Mouse (Mus musculus): ENCODE measurements at regions not wholly inside any gene's neighbourhood (a gene's known extent, or its start where the extent isn't known, plus 50 kb on each side); places are given as distances from the start of the nearest gene placed in this dataset.

DNA sequence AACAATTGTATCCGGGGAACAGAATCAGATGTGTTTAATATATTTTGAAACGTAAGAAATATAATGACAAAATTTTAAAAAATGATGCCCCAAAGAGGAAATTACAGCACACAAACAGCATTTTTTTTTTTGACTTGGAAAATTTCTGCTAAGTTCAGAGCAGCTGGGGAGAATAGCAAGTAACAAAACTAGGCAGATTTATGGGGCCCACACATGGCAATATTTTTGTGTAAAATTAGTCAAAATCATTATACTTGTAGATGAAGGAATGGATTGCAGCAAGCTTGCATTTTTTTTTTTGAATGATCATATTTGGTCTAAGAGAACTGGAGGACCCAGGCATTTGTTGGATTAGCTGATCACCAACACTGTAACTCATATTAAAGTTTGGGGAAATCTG is 189.4 kb downstream of the Map2k6 start:
- no peak for ATAC-seq (replicated peaks; ENCODE audit: low FRiP score, low TSS enrichment, poor library complexity, severe bottlenecking)

DNA sequence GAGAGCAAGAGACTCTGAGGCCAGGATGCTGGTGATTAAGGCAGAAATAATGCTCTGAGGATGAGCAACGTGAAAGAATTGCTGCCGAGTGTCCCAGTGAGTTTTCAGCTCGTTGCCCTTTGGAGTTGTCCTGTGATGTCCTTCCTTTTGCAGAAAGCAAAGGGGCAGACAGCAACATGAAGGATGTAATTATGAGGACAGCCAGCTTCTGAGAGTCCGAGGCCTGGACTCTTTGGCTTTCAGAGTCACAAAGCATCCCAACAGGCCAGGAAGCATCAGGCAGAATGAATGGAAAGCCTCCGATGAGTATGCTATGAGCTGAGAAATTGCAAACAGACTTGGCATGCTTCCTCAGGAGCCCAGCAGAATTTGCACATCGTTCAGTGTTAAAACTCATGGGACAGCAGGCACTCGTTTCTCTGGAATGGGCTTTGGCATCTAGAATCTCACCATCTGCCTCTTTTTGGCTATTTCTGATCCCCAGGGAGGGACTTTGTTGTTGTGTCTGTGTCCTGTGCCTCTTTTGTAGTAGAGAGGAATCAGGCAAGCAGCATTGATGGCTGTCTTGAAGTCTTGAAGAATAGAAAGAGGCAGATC is 196.4 kb downstream of the Map2k6 start:
- ATAC-seq (replicated peaks; ENCODE audit: low FRiP score, low TSS enrichment, poor library complexity, severe bottlenecking), result no peak

DNA sequence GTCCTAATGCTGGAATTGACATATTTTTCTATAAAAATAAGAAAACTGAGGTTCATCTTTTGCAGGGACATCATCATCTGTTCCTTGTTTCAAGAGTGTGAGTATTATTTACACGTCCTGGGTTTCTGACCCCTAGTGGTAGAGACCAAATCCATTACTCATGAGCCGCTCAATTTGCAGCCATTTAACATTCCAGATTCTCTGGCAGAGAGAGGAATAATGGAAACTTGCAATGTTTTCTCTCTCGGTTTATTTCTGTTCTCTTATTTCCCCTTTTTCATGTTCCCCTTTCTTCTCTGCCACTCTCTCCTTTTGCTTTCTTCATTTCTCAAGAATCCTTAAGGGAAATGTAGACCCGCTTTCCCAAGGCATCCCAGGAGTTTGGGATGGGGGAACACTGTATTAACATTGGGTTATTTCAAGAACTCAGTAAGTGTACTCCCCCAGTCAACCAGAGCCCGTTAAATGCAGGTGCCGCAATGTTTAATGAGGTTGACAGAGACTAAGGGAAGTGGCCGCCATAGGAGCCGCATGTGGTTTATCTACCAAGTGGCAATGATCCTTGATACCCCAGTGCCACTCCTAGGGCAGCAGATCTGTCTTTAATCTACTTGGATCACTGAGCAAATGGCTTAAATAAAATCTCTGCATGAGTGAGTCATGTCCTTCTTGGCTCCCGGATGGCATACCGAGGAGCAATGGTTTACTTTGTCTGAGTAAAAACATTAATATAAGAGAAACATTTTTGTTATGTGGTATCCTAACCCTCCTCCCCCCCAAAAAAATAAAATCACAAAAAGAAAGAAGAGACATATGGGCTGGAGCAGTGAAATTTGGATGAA is 206.3 kb downstream of the Map2k6 start:
- ATAC-seq (replicated peaks; ENCODE audit: low FRiP score, low TSS enrichment, poor library complexity, severe bottlenecking), result no peak

DNA sequence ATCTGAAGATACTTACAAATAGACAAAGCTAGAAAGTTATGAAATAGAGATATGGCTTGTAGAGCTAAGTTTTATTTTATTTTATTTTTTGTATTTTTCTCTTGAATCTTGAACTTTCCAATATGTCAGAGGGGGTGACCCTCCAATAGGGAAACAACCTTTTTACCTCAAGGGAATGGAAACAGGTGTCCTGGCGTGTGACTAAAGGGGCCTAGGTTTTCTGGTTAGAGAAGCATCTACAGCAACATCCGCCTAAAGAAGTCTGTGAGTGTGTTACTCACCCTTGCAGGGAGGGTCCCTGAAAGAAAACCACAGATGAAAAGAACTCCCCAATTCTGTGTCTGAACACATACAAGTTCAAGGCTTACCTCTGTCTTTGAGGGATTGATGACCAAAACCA is 210.4 kb downstream of the Map2k6 start:
- no peak for ATAC-seq (replicated peaks; ENCODE audit: low FRiP score, low TSS enrichment, poor library complexity, severe bottlenecking)

DNA sequence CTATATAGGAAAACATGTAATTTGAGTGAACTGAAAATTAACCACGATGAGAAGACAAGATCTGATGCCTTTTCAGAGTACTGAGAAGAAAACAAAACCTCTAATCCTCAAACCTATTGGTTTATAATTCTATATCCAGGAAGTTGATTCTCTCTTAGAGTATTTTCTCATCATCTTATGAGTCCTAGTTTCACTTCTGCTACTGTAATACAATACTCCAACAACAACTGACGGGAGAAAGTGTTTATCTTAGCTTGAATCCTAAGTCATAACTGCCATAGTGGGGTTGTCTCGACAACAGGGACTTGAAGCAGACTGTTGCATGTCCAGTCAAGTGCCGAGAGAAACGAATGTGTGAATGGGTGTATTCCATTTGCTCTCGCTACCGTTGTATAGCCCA is 211.9 kb downstream of the Map2k6 start:
- no peak for ATAC-seq (replicated peaks; ENCODE audit: low FRiP score, low TSS enrichment, poor library complexity, severe bottlenecking)

DNA sequence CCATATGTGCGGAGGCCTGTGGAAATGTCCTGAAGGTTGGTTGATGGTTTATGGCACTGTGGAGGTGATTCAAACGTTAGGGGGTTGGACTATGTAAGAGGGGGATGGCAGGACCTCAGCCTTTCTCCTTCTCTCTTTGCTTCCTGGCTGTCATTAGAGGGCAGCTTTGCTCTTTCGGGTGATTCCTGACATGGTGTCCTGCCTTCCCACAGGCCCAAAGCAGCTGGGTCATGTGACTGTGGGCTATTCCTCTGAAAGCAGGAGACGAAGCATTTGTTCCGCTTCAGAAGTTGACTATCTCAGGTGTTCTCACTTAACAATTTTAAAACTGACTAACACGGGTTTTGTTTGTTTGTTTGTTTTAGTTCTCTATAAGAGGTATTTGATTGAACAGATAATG is 233.1 kb downstream of the Map2k6 start:
- ATAC-seq (replicated peaks; ENCODE audit: low FRiP score, low TSS enrichment, poor library complexity, severe bottlenecking), result no peak

DNA sequence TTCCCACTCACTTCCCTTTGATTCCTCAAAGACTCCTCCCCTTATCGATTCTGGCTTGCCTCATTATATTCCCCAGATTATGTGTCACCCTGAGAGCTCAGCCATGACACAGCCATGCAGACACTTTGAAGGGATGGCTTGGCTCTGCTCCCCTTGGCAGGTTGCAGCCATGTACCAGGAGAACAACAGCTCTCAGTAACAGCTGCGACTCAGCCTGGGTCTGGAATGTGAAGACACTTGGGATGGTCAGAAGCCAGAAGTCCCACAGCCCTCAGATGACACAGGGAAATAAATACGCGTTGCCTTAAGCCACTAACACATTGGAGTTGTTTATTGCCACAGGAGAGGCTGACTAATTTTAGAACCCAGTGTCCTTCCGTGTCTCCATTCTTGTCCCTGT is 234.4 kb downstream of the Map2k6 start:
- no peak for ATAC-seq (replicated peaks; ENCODE audit: low FRiP score, low TSS enrichment, poor library complexity, severe bottlenecking)

DNA sequence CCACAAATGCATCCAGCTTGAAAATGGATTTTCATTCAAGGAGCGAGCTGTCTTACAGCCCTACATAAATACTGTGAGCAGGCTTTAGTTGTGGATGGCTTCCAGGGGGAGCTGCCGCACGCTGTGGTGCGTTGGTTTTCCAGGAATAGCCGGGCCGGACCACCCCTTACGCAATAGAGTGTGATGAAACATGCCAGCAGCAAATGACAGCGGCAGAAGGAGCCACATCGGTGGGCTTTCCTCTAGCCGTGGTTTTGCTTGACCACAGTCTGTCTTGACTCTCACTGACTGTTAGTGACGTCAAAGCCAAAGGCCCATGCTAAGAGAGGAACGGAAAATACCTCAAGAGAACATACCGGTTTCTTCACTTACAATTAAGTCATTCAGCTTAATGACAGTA is 243.6 kb downstream of the Map2k6 start:
- no peak; the same call in 1 of the 2 replicates for ATAC-seq (replicated peaks; ENCODE audit: low FRiP score, low TSS enrichment, poor library complexity, severe bottlenecking)

DNA sequence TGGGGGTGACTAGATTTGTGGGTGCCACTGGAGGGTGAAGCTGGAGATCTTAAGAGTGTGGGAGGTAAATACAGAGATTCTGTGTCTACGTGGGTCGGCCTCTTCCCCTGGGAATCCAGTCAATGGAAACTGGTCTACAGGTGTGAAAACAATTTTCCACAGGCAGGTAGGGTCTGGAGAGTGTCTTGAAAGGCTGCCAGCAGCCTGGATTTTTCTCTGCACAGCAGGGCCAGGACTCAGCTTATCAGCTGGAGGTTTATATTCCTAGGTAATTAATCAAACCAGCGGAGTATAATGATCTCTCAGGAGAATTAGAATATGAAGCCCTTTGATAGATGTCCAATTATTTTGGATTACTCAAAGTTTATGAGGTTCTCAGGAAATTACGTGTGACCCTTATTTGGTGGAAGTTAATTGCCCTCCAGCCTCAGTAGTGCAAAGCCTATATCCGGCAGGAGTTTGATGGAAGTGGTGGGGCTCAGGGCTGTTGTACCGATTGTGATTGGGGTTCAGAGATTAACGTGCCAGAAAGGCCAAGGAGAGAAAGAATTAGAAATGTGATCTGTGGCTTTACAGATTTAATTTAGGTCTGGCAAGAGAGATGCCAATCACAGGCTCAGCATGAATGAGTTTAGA is 250.8 kb downstream of the Map2k6 start:
- no peak for ATAC-seq (replicated peaks; ENCODE audit: low FRiP score, low TSS enrichment, poor library complexity, severe bottlenecking)

DNA sequence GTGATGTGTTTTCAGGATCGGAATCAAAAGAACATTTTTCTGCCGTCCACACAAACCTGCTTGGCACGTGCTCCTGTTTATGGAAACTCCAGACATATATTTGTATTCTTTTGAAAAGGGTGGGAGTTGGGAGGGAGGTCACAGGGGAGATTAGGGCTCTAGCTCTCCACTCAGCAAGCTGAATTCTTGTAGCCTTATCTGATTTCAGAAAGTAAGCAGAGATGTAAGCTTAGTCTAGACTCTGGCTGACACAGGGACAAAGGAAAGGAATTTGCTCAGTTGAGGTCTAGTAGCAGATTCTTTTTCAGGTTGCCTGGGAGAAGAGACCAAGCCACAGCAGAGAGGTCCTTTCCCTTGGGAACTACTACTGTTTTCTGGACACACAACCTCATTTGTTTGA is 253.1 kb downstream of the Map2k6 start:
- no peak for ATAC-seq (replicated peaks; ENCODE audit: low FRiP score, low TSS enrichment, poor library complexity, severe bottlenecking)

DNA sequence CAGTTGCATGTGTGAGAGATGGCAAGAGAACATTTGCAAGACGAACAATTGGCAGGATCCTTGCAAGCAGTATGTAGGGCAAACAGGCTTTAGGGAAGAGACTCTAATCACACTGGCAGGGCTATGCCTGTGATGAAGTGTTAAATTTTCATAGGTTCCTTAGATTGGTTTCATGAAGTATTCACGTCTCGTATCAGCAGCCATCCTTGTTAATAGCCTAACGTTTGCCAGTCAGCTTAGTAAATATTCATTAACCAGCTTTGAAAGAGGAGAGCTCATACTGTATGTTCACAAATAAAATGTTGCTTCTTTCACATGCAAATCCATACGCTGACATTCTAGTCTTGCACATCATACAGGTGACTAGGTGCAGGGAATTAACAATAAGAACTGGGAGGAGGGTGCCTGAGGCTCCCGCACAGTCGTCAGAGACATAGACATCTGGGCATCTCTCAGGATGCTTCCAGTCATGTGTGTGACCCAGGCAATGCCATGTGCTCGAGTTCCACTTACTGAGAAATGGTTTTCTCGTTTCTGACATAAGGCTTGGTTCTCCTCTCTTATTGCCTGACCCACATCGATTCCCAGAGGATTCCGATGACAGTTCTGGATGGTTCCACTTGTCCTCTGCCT is 257.7 kb downstream of the Map2k6 start:
- ATAC-seq (replicated peaks; ENCODE audit: low FRiP score, low TSS enrichment, poor library complexity, severe bottlenecking), result no peak

DNA sequence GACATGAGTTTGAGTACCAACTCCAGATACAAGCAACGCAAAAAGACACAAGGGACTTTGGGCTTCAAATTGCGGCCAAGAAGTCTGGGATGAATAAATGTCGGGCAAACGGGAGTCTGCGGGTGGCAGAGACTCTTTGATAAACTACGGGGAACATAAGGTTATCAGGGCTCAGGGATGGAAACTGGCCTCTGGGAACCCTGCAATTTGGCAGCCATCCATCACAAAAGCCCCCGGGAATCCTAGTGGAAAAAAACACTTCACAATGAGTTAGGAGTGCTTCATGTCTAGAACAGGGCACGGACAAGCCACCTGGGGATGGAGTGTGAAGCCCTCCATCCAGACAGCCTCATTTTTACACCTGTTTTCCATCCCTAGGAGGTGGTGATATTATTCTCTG is 258.9 kb downstream of the Map2k6 start:
- ATAC-seq (replicated peaks; ENCODE audit: low FRiP score, low TSS enrichment, poor library complexity, severe bottlenecking), result no peak

DNA sequence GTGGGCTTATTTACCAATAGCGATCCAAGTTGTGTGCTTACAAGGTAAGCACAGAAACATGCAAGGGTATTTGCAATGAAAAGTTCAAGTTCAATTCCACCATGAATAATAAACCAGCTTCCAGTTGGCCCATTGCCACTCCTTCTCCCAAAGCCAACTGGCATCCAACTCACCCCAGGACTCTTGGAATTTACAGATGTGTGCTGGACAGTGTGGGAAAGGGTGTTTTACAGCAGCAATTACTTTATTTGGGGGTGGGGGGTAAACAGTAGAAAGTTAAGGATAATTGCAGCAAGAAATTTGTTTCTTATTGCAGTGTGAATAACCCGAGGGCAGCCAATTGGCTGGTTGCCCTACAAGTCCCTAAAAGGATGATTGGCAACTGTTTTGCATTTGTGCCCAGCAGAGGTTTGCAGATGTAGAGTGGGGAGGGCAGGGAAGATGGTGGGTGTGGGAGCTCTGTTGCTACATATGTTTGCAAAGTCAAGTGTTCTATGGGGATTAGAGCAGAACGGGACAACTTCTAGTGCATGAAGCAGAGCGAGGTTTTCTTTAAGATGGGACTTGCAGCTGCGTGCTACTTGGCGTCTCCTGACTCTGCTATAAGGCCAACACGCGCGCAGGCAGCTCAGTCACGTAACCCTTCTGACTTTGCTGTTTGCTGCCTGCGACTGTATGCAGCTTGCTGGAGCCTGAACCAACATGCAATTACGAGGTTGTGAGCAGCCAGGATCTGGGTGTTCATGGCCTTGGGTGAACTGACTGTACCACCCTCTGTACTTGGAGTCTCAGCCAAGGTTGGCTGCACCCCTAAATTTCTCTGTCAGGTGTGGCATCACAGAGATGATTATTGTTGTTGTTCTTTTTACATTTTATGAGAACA is 271.9 kb downstream of the Map2k6 start:
- no peak for ATAC-seq (replicated peaks; ENCODE audit: low FRiP score, low TSS enrichment, poor library complexity, severe bottlenecking)

DNA sequence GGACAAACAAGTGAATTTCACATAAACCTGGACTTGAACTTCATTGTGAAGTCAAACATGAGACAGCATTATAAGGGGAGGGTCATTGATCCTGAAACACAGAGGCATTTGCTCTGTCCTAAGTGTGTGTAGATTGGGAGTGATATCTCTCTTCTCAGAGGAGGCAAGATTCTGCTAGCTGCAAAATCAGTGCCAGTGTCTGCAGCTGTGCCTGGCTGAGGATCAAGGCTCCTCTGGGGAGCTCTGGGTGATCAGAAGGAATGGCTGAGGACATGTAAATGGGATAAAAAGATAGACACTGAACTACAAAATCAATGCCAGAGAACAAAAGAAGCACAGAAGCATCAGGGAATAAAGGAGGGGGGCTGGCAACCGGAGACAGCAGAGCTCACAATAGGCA is 274.0 kb downstream of the Map2k6 start:
- ATAC-seq (replicated peaks; ENCODE audit: low FRiP score, low TSS enrichment, poor library complexity, severe bottlenecking), result no peak

DNA sequence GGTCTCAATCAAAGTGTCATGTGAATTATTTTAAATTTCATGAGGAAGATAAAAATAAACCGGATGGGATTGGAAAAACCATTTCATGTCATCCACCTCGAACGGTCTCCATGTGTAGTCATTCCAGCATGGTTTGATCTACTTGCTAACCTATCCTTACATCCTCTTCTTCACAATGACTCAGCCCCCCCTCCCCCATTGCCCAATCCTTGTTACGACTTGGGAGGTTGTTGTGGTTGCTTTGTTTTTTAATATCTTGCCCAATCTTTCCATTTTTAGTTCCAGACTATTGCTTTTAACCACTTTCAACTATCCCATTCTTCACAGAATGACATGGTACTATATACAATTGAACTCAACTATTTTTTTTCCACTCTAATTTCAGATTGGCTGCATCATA is 275.0 kb upstream of the Kcnj16 start:
- ATAC-seq (replicated peaks; ENCODE audit: low FRiP score, low TSS enrichment, poor library complexity, severe bottlenecking), result no peak

DNA sequence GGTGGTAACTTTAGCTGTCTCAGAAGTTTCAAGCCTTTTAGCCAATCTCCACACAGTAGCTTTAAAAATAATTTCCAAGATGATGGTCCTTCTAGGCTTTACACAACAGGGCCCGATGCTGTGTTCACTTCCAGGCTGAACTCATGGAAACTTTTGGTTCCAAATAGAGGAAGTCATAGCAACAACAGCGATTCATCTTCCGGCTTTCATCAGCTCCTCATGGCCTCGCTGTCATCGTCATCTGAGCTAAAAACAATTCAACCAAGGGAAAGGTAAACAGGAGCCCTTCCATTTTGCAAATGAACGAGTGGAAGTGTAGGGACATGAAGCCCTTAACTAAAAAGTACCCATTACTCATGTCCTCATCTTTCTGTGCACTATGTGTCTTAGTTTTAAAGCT is 270.8 kb upstream of the Kcnj16 start:
- ATAC-seq (replicated peaks; ENCODE audit: low FRiP score, low TSS enrichment, poor library complexity, severe bottlenecking), result no peak

DNA sequence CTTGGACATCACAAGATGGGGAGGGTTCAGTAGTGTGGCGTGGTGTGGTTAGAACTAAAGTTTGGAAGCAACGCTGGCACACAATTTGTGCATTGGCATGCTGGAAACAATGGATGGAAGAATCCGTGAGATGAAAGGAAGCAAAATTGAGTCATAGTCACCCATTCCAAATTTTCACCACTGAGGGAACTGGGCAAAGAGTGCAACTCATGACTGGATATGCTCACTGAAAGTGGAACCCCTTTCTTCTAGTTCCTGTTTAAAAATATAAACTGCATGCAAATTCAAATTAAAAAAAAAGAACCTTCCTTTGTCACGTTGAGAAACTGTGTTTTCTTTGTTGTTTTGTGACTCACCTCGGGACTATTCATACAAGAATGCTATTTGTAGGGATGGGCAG is 269.5 kb upstream of the Kcnj16 start:
- ATAC-seq (replicated peaks; ENCODE audit: low FRiP score, low TSS enrichment, poor library complexity, severe bottlenecking), result no peak

DNA sequence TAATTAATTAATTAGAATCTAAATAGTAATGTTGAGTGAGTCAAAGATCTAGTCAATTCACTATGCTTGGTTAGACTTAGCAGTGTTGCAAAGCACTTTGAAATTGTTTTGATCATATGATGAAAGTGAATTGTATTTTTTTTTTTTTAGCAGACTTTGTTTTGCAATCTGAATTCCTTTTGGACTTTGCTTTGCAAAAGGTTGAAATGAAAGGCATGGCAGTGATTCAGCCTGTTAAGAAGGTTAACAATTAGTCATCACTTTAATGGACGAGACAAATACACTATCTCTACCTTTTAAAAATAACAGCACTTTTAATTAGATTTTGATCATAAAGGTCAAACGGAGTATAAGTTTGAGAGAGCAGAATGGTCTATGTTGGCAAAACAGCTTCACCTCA is 266.9 kb upstream of the Kcnj16 start:
- no peak for ATAC-seq (replicated peaks; ENCODE audit: low FRiP score, low TSS enrichment, poor library complexity, severe bottlenecking)

DNA sequence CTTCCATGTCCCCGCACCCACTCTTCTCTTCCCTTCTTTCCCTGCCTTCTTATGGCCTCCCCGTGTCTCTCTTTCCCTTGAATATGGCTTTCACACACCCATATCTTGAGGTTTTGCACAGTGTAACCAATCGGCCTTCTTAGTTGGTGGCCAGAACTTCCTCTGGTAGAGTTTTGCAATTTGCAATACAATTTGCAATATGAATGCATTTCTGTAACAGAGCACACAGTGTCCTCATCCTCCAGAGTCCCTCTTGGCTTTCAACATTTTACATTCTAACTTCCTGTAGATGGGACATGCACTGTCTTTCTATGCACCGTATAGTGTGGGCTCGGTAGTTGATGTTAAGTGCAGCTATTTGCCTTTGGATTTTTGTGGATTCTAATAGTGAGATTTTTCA is 265.7 kb upstream of the Kcnj16 start:
- ATAC-seq (replicated peaks; ENCODE audit: low FRiP score, low TSS enrichment, poor library complexity, severe bottlenecking), result no peak

DNA sequence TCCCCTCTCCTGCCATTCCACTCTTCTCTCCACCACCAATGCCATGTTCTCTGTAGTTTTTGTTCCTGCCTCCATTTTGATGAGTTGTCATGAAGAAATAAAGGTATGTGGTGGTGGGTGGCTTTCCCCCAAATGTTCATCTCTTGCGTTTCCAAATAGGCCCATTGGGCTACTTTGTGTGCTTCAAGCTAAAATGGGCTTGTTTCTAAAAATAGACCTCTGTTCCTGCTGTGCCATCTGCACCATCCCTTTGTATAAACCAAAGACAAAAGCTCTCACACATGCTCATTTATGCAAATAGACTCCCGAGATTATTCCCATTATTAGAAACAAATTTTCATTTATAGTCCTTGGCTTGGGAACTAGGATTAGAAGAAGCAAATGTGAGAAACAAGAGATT is 264.3 kb upstream of the Kcnj16 start:
- no peak for ATAC-seq (replicated peaks; ENCODE audit: low FRiP score, low TSS enrichment, poor library complexity, severe bottlenecking)
